Mouse (Mus musculus): Measurements from ENCODE around the gene Gm20708.

- TF ChIP-seq CTCF (IDR thresholded peaks at IDR 0.05; ENCODE audit: control insufficient read depth, insufficient read depth, insufficient replicate concordance, low read depth, low read length) (no peak), POLR2A (IDR thresholded peaks at IDR 0.05; ENCODE audit: control insufficient read depth, low read depth, low read length) (no peak)
Observed at GRCm38 (mm10) chr11:117864805-117865204, 55.3 kb downstream of the Gm20708 start.
